In genomic region chr8:105620211-105620610, GRCm38 (mm10) we compare ENCODE assay signal across 19 mouse cellular contexts. TPM values are rescaled to one million over a fixed set of nuclear protein-coding genes. Genes with fewer than 3 reads are reported as not detected.
"Had no signal": no experiment of that assay in that cellular context is flagged by ENCODE, and none has a peak within 500 bp of the region (broad histone marks: within the 10 kb centered on the region; RNA-seq: fewer than 3 reads in every experiment).

No protein-coding gene starts in this region.

- H3K9ac ChIP-seq: kidney, embryonic 15.5 days; limb, embryonic 13.5 days; lung, embryonic 14.5 days; neural tube, embryonic 15.5 days had no signal

- H3K27ac ChIP-seq: kidney, embryonic 15.5 days; limb, embryonic 13.5 days; midbrain, embryonic 10.5 days; neural tube, embryonic 15.5 days had no signal

- DNase-seq: kidney, adult 2 months; kidney, postnatal 14 days; layer of hippocampus, adult 9-11 months; layer of hippocampus, postnatal 36 days; lung, embryonic 14.5 days; lung, postnatal 10 days; lung, postnatal 4 days; midbrain, embryonic 14.5 days; right cerebral cortex, adult 18-20 months; right cerebral cortex, postnatal 4 days; spleen, adult 18-20 months had no signal

- H3K4me3 ChIP-seq: kidney, embryonic 15.5 days; limb, embryonic 13.5 days; midbrain, embryonic 10.5 days; neural tube, embryonic 15.5 days had no signal

- H3K27me3 ChIP-seq: kidney, embryonic 15.5 days; neural tube, embryonic 15.5 days had no signal

- H3K9me3 ChIP-seq: kidney, embryonic 15.5 days; limb, embryonic 13.5 days; midbrain, embryonic 10.5 days; neural tube, embryonic 15.5 days had no signal

RNA-seq across cellular contexts. Expression of gene Agrp, which starts 17.0 kb away (rescaled TPM):
- total RNA-seq: layer of hippocampus, postnatal 36 days; left cerebral cortex, postnatal 36 days; liver, adult 2 months; megakaryocyte, adult 5-6 weeks had no signal
- polyA plus RNA-seq: liver, adult 2 months; liver, embryonic 16.5 days had no signal
